Mouse (Mus musculus): ENCODE data around the gene Arfip2.

Arfip2 gene

DNA sequence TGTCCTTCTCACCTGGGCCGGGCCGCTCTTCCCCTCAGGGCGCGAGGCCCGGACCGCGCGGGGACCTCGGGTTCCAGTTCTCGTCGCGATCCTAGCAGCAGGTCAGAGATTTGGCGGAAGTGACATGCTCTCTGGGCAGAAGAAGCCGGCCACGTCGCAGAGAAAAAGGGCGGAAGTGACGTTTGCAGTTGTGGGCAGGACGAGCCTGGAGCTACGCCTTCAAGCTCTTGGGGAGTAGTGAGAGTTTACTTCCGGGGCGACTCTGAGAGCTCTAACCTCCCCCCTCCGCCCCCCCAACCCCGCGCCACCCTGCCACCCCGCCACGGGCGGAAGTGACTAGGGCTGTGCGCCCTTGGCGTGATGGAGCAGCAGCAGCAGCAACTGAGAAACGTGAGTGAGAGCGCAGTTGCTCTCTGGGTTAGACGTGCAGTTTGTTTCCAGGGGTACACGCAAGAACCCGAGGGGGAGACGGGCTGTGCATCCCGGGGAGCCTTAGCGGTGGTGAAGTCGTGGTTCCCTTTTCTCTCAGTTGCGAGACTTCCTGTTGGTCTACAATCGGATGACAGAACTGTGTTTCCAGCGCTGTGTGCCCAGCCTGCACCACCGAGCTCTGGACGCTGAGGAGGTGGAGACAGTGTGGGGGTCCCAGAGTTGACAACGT lies at the start of gene Arfip2, which contains the start of gene Gm45799:
Arfip2 (minus strand) TSS at position 184 of the 661 bp plus-strand sequence.
Gm45799 (plus strand) TSS at position 320 of the 661 bp plus-strand sequence.
- DNase-seq, result peak; percentile 97

DNA sequence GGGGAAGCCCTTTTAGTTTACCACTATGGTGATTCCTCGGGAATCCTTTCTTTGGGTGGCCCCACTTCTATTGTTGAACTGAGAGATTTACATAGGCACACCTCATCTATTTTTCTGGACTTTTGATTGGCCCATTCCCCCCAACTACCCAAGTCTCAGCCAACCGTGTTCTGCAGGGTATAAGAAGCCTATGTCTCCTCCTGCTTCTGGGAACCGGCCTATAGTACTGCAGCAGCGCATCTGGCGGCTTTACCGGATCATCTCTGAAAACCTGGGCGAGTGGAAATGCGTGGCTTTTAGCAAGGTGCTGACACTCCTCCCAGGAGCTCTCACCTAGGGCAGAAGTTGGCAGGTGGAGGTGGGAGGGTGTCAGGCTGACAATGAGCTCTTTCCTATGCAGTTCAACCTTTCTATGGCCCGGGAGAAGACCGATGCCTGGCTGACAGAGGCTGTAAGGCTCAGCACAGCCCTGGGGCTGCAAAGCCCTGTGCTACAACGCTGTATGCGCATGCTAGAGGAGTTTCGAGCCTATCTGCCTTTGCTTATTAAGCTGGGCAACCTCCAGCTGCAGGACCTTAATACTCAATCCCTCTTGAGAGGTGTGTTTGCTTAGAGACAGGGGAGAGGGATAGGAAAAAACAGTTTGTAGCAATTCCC lies 45.5 kb upstream of the Arfip2 start:
- no peak for DNase-seq

DNA sequence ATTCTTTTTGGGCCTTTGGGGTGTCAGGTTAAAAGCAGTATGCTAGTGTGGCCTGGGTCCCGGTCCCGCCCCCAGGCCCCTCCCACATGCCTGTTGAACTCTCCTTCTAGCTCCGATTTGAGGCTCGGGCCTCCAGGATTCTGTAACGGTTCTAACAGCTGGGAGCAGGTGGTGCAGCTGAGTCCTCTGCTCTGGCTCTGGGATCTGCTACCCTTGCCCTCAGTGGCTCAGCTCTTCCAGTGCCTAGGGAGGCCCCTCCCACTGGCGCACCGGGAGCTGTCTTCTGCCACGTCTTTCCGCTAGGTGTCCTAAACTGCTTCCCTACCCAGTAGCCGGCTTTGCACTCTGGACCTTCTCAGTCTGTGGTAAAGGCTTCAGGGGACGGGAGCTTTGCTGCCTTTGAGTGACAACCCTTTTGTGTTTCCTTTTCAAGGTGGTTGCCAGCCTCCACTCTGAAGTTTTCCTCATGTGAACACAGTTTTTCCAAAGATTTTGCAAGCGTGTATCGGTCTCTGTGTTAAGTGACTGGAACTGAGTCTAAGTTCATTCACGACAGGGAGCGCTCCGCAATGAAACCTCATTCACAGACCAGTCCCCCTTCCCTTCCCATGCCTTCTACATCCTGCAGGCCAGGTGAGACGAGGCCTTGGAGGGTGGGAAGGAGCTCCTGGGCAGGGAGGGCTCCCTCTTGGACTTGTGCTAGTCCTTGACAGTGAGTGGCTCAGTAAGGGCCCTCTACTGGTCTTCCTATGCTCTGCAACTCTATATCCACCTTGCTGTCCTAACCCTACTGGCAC lies 10.6 kb upstream of the Arfip2 start, which contains the start of gene Dnhd1:
Dnhd1 (plus strand) TSS at position 189 of the 797 bp plus-strand sequence.
- peak; percentile 51 to 61 for DNase-seq

DNA sequence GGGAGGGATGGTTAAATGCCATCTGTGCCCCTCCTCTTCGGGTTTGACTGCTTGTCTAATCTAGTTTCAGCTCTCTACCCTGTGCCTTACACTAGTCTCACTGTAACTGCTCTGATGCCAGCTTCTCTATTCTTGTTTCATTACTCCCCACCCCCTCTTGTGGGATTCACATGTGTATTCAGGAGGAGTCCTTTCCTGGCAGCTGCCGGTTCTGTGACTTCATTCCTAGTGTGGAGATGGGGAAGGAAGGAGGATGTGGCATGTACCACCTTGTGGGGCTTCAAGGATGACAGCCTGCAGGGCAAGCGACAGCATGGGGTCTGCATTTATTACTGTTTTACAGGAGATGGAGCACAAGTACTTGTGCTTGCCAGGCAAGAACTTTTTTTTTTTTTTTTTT lies 1.7 kb upstream of the Arfip2 start:
- DNase-seq, result no peak

DNA sequence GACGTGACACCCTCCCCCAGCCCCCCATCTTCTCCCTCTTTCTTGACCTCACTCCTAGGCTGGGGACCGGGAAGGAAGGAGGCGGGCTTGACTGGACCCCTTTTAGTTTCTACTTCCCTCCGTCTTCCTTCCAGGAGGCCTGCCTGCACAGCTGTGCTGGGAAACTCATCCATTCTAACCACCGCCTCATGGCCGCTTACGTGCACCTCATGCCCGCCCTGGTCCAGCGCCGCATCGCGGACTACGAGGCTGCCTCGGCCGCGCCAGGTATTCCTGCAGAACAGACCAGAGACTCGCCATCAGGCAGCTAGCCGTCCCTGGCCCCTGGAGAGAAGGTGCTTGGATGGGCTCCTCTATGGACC lies 659 bp upstream of the Arfip2 start:
- DNase-seq, result no peak

DNA sequence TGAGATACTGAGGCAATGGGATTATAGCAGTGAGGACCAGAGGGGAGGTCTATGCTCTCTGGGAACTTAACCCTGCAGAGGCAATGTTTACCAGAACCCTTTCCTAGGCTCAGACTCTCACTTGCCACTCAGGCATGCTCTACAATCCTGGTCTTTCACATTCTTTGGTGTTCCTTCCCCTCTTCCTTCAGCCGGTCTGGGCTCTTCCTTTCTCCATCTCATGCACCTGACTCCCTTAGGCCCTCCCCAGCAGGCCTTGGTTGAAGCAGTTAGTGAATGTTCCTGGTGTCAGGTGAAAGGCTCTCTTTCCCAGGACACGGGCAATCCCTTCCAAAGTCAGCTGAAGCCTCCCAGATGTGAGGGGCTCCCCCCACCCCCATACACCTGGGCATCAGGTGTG lies 460 bp downstream of the Arfip2 start, which contains the start of gene Timm10b:
Timm10b (plus strand) TSS at position 301 of the 400 bp plus-strand sequence.
- no peak for DNase-seq

DNA sequence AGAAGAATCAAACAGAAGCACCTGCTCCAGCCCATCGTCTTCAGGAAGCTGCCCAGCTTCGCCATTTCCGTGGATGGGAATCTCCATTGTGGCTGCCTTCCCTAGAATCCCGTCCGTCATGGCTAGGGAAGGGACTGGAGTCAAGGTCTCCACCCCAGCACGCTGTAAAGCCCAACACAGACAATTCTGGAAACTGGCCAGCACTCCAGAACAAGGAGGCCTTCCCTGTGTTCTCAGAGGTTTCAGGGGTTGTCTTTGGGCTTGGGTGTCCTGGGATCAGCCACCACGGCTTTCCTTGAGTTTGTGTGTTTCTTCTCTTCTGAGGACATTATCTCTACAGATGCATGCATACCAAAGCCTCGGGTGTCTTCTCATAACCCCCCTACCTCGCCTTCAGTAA lies 912 bp downstream of the Arfip2 start:
- no peak for DNase-seq

DNA sequence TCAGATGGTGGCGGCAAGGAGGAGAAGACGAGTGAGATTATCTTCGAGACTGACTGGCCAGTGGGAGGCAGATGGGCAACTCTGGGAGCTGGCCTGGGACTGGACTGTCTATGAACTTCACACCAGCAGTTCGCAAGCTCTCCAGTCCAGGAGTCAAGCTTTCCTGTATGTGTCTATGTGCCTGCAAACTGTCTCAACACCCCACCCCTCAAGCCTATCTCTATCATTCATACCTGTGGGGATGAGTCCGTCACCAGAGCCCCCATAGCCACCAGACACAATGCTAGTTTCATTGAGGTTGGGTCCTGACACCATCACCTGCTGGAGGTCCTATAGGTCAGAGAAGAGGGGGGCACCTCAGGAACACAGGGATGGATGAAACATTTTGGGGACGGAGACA lies 1.4 kb downstream of the Arfip2 start:
- DNase-seq, result no peak

DNA sequence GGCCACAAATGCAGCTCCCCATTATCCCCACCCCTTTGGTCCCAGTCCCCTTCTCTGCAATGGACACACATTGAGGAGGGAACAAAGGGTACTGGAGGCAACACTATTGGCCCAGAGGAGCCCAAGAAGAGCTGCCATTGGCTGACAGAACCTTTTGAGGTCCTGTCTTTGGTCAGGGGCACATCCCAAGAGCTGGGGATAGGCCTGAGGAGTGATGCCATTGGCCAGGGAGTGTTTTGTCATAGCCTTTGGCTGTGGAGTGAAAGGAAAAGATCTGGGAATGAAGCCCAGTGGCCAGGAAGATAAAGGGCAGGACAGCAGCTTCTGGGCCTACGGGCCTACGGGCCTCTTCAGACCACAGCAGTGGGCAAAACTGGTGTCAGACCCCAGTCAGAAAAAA lies 4.5 kb downstream of the Arfip2 start:
- no peak for DNase-seq

DNA sequence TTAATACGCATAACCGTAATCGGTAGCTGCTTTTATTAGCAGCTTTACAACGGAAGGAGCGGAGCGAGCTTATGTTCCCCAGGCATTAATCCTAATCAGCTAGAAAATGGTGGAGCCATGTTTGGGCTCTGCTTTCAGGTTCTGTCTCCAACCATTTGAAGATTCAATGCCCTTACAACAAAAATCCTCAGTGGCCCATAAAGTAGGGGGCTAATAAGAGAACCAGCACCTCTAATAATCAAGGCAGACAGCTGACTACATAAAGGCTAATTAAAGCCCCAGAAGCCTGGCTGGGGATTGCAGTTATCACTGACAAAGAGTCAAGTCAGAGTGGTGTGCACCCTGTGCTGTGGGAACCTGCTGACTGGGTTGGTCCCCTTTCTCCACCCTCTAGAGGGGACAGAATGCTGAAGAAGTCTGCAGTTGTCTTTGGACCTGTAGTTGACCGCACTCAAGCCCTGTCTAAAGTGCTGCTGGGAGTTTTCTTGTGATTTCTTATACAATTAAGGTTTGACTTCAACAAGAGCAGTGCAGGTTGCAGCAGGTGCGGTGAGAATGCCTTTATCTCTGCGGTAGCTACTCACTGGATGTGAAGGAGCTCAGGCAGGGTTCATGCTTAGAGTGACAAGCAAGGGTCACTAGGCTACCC lies 5.8 kb downstream of the Arfip2 start:
- no peak for DNase-seq

DNA sequence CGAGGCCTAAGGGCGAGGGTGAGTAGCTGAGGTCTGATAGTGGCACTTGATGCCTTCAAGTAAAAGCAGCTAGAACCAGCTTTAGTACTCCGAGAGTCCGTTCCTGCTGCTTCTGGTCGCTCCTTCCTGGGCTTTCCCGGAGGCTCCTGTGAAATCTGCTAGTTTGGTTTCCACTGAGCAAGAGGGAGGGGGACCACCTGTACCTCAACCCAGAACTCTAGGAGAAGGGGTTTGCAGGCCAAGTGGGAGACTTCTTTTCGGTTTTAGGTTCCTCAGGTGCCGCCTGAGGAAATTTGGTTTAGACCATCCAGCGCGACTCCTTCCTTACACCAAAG lies 6.4 kb downstream of the Arfip2 start:
- no peak for DNase-seq

DNA sequence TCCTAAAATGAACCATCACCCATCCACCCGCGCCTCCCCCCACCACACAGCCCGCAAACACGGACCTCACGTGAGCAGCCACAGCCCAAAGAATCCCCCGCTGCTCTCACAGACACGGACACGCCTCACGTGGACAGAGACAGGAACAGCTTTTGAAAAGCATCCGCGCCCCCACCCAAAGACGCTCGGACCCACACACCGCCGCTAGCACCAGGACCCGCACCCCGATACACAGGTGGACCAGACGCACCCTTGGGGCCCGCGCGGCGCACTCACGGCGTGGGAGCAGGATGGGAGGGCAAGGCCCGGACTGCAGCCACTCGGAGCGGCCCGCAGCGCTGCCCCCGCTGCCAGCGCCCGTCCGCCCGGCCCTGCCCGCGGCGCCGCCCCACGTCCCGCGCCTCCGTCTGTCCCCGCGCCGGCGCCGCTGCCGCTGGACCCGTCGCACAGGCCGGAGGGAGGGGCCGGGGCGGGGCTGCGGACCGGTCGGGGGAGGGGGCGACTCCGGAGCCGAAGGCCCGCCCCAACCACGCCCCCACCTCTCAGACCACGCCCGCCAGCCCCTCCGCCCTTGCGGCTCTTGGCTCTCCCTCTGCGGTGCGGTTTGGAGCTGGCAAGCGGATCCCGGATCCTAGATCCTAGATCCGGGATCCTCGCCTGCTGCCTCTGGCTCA lies 7.0 kb downstream of the Arfip2 start, which contains the start of gene Trim3:
Trim3 (minus strand) TSS at position 445 of the 674 bp plus-strand sequence.
- DNase-seq, result peak; percentile 81 to 82

DNA sequence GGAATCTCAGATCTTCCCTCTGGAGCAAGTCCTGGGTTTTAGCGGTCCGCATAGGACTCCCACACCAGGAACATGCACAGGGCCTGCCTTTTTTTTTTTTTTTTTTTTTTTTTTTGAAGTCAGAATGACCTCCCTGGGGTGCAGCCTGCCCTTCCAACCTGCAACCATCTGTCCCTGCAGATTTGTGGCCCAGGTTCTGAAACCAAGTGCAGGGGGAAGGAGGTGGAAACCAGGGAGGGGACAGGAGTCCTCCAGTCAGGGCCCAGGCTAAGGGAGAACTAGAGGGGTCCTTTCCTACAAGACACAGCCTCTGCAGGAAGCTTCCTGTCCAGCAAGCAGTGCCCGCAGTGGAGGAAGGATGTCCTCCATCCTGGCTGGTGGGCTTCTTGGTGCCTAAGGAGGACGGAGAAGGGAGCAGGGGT lies 7.7 kb downstream of the Arfip2 start:
- peak in 1 of 2 experiments; percentile 6 for DNase-seq

DNA sequence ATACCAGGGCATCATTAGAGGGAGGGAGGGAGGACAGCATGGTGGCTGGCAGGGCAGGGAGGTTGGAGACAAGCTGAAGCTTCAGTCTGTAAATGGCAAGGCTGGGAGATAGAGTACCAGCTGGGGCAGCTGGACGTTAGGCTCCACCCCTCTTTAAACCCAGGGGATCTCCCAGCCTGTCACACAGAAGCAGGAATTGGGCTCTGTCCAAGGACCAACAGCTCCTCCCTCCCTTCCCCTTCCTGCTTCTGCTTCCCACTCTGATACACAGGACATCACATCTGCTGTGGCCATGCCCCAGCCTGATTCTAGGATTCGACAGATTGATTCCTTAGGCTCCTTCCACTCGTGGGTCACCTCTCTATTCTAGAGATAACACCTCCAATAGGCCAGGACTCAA lies 11.6 kb downstream of the Arfip2 start:
- DNase-seq, result no peak

DNA sequence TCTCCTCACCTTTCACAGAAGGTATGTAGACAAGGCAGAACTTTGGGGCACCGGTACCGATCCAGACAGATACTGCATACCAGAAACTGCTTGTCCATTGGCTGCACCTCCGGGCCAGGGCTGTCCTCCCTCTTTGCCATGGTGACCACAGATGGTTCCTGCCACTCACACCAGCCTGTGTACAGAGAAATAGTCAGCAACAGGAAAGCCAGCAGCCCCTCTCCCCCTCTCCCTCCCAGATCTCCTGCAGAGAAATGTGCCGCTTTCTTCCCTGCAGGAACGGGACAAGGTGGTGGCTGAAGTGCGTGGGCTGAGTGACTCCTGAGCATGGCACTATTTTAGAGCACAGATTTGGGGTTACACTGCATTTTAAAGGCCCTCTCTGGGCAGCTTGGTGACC lies 14.8 kb downstream of the Arfip2 start:
- no peak for DNase-seq

DNA sequence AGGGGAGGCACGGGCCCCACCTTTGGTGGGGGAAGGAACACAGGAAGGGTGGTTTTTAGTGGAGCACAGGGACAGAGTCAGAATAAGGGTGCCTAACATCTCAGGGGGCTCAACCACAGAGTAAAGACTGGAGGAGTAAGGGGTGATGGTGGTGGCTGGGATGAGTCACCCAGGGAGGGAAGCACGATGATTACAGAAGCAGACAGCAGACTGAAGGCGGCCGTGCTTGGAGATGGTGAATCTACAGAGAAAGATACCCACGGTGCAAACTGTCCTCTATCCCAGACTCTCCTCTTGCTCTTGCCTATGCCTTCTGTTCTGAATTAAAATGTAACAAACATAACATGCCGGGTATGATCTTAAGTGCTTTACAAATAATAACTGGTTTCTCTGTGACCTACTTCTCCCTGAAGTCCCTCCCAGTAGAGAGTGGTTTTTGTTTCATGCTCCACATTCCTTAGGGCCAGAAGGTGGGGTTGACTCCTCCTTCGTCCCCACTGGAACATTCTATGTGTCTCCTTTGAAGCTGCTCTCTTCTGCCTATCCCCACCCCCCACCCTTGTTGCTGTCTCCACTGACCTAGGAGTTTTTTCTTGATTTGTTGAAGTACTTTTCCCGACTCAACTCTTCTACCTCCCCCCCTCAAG lies 18.4 kb downstream of the Arfip2 start:
- no peak for DNase-seq

DNA sequence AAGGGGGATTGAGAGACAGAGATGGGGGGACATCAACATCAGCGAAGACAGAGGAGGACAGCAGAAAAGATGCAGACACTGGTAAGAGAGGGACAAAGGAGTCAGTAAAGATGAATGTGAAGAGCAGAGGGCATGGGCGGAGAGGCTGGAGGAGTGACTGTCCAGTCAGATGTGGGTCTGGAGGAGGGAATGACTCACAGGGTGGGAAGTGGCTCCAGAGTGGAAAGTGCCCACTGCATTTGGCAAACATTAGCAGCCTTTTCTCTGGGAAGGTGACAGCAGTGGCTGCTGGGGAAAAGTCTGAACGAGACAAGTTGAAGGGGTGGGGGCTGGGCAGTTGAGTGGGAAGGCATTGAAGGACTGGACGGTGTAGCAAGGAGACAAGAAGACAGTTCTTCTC lies 19.2 kb downstream of the Arfip2 start:
- no peak for DNase-seq

DNA sequence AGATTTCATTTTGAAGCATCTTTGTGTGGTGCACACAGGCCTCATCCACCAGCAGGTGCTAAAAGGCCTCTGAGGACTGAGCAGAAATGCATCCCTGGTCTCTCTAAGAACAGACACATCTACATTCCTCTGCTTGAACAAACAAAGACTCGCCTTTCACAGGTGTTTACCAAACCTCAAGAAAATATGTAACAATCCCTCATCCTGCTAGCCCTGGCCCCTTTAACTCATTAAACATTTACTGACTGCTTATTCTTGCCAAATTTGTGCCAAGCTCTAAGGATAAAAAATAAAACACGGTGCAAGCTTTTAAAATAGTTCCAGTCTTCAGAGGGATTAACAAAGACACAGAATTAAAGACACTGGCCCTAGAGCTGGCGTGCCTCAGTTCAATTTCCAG lies 20.5 kb downstream of the Arfip2 start:
- DNase-seq, result no peak

DNA sequence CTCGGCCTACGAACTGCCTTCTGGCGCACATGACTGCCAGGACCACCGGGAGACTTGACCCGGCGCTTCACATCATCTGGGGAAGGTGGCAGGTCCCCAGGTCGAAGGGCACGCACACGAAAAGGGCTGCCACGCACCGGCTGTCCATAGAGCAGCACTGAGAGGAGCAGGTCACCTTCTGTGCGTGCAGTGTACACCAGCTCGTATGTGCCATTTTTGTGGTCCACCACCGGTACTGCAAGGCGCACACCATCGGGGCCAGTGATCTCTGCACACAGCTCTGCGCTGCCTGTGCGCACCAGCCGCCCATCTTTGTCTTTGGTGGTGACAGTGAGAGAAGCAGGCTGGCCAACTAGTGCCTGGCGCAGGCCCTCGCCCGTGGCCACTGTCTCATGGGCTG lies 22.4 kb downstream of the Arfip2 start:
- no peak for DNase-seq

DNA sequence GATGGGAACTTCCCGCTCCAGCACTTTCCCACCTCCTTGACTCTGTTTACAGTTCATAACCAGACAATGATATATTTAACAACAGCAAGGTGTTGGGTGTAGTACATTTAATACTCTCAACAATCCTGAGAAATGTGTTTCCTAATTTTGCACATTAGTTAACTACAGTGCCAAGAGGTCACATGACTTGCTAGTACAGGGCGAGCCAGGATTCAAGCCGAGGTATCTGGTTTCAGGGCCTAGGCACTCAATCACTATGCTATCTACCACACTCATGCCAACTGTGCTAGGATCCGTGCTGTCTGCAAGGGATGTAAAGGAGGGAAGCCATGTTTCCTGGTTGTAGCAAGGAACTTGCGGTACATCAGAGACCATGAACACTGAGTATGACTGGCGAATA lies 23.7 kb downstream of the Arfip2 start:
- no peak for DNase-seq

DNA sequence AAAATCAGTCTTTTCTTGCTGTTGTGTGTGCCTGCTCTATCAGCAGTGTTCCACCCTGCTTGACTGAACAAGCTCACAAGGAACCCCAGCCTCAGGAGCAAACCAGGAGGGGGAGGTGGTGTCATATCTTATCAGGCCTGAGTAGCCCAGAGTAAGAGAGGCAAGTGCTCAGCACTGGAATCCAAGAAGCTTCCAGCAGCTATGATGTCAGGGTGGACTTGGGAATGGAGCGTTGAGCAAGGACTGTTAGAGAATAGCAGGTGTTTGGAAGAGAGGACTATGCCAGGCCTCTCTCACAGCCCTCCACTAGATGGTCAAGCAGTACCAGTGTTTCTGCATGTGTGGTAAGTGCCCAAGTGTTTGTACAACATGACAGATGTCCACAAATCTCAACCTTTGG lies 24.5 kb downstream of the Arfip2 start:
- DNase-seq, result no peak

DNA sequence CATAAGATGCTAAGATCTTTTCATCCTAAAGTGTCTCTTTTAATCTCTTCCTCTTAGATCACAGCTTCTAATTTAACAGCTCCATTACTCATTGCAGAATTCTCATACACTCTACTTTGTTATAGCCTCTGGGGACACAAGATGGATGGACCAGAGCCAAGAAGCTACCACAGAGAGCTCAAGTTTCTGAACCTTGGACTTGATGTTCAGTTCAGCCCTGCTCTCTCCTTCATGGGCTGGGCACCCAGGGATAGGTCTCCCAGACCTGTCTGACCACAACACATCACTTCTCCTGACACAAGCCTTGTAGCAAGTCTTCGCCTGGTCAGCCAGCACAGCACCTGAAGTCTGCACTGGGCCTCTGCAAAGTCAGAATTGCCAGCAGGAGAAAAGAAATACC lies 25.8 kb downstream of the Arfip2 start:
- no peak for DNase-seq

Measured in B cell, adult 2 months (primary cell).